Mouse (Mus musculus) MEL (cell line): ENCODE data around the gene Zfp941.

Source experiments
- CHD1 ChIP-seq: IDR thresholded peaks from 2 replicates; pipeline ENCODE4 v1.6.1; 2012; ENCODE audit warnings: low read depth, mild to moderate bottlenecking, inconsistent platforms, low read length, improper control_type of control experiment
- CTCF ChIP-seq, 3 experiments: IDR thresholded peaks in 2 of 3; conservative IDR thresholded peaks in 1 of 3; 2 replicates each; pipeline ENCODE4 v1.5.1; 2011 to 2012; ENCODE audit warnings: low read length in 3 of 3, low read depth in 2 of 3, mild to moderate bottlenecking in 2 of 3, improper control_type of control experiment in 1 of 3, inconsistent platforms in 1 of 3, mixed read lengths in 1 of 3, moderate library complexity in 1 of 3; ENCODE audit not compliant: control insufficient read depth in 1 of 3, insufficient read depth in 1 of 3, poor library complexity in 1 of 3, severe bottlenecking in 1 of 3
- EP300 ChIP-seq, 2 experiments: IDR thresholded peaks; 2 replicates each; pipeline ENCODE4 v1.6.1; 2011; ENCODE audit warnings: improper control_type of control experiment in 2 of 2, low read length in 2 of 2, low read depth in 1 of 2, mild to moderate bottlenecking in 1 of 2
- MAX ChIP-seq: IDR thresholded peaks from 2 replicates; pipeline ENCODE4 v1.6.1; 2011; ENCODE audit warnings: low read length, improper control_type of control experiment
- NRF1 ChIP-seq: IDR thresholded peaks from 2 replicates; pipeline ENCODE4 v1.6.1; 2014; ENCODE audit warnings: low read depth, mild to moderate bottlenecking, inconsistent platforms, low read length, improper control_type of control experiment, moderate library complexity; ENCODE audit not compliant: poor library complexity, insufficient read depth, severe bottlenecking
- UBTF ChIP-seq: IDR thresholded peaks from 2 replicates; pipeline ENCODE4 v1.6.1; 2012; ENCODE audit warnings: low read depth, mild to moderate bottlenecking, inconsistent platforms, low read length, improper control_type of control experiment, moderate library complexity, borderline replicate concordance; ENCODE audit not compliant: insufficient read depth
- ZC3H11A ChIP-seq: IDR thresholded peaks from 2 replicates; pipeline ENCODE4 v1.6.1; 2012; ENCODE audit warnings: low read depth, mild to moderate bottlenecking, inconsistent platforms, low read length, improper control_type of control experiment
- ZMIZ1 ChIP-seq: IDR thresholded peaks from 2 replicates; pipeline ENCODE4 v1.6.1; 2012; ENCODE audit warnings: low read depth, mild to moderate bottlenecking, inconsistent platforms, low read length, improper control_type of control experiment, moderate library complexity

DNA sequence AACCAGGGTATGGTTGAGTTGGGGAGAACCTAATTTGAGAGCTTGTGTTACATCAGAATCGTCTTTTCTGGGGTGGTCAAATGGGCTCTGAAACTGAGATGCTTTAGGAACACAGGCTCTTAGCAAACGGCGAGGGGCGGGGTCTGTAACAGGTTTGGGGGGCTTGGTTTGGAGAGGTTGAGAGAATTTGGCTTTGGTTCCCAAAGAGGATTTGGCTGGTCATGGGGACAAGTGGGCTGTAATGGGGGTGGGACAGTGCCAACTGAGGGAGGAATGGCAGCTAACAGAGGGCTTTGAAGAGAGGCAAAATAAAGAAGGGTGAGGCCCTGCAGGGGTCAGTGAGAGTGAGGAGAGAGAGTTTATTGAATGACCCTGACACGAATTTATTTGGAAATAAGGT lies 17.6 kb upstream of the Zfp941 start:
- no peak for TF ChIP-seq MAX
- TF ChIP-seq EP300 (IDR thresholded peaks at IDR 0.05; ENCODE audit: low read depth in 1 of 2, low read length in 2 of 2), result no peak
- no peak for TF ChIP-seq NRF1
- no peak for TF ChIP-seq ZMIZ1
- no peak for TF ChIP-seq CTCF (IDR thresholded peaks at IDR 0.05 in 2 of 3, conservative IDR thresholded peaks at IDR 0.05 in 1 of 3; ENCODE audit: control insufficient read depth in 1 of 3, insufficient read depth in 1 of 3, low read depth in 2 of 3, low read length in 3 of 3, poor library complexity in 1 of 3, severe bottlenecking in 1 of 3)
- no peak for TF ChIP-seq ZC3H11A
- no peak for TF ChIP-seq CHD1
- no peak for TF ChIP-seq UBTF
